Mouse (Mus musculus) fibroblast of lung, adult 2 months (primary cell): ENCODE results near the gene Ilvbl.
"Not testable (repeated sequence)": the region's sequence is repeated elsewhere in the genome, so short reads cannot be mapped to it uniquely, and the experiment has no call there.

Experiments used
- DNase-seq: peaks from one replicate; pipeline ENCODE4 v3.0.0-alpha.2; 2011; ENCODE audit warnings: low read depth

Ilvbl gene

GRCm38 (mm10) chr10:78574250-78575104, at the start of gene Ilvbl:
Gene Ilvbl (plus strand): TSS chr10:78574346.
- peak; percentile 91 for DNase-seq

GRCm38 (mm10) chr10:78525071-78525470, 49.1 kb upstream of the Ilvbl start:
- not testable (repeated sequence) for DNase-seq

DNA sequence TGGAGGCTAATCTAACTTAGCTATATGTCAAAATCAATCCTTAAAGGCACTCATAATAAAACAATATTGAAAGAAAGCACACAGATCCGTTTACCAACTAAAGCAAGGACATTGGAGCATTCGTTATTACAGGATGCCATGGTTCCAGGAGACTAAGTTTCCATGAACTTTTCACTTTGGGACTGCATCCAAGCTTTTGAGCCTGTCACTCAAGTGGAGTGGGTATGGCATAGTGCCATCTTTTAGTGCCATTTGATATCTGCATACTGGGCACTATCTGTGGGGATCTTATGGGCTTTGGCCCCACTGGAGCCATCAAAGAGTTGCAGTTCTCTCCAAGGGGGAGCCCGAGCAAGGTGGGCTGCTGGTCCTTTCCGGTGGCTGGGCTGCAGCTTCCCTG, 48.6 kb upstream of the Ilvbl start:
- DNase-seq, result no peak

DNA sequence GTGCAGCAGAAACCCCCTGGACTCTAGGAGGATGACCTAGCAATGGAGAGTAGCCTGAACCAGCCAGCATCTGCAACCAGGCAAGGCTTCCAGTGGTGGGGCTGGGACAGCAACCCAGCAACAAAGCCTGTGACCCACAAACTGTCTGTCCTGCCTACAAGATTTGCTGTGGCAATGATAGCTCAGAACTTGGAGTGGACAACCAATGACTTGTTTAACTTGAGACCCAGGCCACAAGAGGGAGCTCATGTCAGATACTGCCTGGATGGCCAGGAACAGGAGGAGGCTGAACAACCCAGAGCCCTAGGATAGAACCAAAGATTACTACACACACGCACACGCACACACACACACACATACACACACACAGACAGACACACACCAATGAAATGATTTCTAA, 33.2 kb upstream of the Ilvbl start:
- peak; percentile 21 for DNase-seq

DNA sequence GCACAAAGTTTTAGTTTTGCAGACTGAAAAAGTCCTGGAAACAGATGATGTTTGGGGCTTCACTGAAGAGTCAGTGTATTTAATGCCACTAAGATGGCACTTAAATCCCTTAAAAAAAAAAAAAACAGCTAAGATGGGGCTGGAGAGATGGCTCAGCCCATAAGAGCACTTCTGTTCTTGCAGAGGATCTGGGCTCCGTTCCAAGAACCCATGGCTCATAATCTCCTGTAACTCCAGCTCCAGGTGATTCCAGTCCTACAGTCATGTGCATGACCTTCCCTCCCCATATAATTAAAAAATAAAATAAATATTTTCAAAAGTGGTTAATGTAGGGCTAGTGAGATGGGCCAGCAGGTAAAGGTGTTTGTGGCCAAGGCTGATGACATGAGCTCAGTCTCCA, 9.1 kb upstream of the Ilvbl start:
- no peak for DNase-seq

GRCm38 (mm10) chr10:78569191-78569590, 5.0 kb upstream of the Ilvbl start:
- no peak for DNase-seq

GRCm38 (mm10) chr10:78569686-78570085, 4.5 kb upstream of the Ilvbl start:
- no peak for DNase-seq

DNA sequence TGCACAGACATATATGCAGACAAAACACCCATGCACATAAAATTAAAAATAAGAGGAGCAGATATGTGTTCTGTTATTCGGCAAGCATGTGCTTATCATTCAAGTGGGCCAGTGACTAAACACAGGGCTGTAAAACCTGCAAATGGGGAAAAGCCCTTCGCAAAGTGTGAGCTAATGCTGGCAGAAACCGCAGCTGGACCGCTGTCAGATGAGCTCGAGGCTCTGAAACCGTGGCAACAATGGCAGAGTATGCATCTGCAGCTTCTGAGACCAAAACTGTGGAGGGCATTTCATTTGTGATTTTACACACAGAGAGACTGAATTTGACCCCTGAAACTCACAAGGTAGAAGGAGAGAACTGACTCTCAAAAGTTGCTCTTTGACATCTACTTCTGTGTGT, 3.7 kb upstream of the Ilvbl start:
- DNase-seq, result no peak

DNA sequence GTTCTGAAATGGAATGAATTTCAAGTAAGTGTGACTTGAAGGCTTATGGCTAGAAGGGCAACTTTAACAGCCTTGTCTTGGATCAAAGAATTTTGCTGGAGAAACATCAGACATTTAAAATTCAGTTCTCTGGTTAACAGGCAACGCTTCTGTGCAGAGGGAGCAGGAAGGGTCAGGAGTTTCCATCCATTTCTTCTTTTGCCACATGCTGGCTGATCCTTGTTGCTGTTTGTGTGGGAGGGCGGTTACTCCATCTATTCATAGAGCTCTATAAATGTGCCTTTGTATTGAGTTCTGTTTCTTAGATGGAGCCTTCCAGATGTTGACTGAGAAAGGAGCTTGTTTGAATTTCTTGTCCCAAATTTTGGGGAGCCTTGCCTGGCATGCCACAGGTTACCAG, 3.2 kb upstream of the Ilvbl start:
- no peak for DNase-seq

DNA sequence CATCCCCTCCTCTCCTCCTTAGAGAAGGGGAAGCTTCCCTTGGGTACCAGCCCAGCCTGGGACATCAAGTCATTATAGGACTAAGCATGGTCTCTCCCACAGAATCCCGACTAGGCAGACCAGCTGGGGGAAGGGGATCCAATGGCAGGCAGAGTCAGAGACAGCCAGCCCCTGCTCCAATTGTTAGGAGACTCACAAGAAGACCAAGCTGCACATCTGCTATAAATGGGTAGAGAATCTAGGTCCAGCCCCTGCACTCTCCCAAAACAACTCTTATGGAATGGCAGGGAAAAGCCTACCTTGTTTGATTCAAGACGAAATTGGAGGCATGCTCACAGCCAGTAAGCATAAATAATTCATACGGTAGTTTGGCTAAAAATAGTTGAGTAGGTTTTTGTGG, 920 bp upstream of the Ilvbl start:
- no peak for DNase-seq

DNA sequence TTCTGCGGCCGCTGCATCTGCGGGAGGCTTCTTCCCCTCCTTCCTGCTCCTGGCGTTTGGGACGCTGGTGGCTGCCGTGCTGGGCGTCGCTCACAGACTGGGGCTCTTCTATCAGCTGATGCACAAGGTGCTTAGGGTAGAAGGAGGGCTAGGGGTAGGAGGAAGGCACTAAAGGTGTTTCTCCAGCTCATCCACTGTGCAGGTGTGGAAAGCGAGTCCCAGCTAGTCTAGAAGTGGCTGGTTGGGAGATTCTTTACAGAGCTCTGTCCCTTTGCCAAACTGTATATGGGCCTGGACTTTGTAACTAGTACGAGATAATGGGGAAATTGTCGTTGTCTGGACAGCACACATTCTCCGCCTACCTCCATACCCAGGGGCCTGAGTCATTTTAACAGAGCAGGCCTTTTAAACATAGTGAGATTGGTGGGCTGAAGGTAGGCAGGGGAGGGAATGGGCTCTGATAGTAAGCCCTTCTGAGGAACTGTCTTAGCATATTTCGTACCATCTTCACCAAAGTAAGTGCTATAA, 1.0 kb downstream of the Ilvbl start:
- DNase-seq, result no peak

GRCm38 (mm10) chr10:78575690-78576089, 1.5 kb downstream of the Ilvbl start:
- no peak for DNase-seq

DNA sequence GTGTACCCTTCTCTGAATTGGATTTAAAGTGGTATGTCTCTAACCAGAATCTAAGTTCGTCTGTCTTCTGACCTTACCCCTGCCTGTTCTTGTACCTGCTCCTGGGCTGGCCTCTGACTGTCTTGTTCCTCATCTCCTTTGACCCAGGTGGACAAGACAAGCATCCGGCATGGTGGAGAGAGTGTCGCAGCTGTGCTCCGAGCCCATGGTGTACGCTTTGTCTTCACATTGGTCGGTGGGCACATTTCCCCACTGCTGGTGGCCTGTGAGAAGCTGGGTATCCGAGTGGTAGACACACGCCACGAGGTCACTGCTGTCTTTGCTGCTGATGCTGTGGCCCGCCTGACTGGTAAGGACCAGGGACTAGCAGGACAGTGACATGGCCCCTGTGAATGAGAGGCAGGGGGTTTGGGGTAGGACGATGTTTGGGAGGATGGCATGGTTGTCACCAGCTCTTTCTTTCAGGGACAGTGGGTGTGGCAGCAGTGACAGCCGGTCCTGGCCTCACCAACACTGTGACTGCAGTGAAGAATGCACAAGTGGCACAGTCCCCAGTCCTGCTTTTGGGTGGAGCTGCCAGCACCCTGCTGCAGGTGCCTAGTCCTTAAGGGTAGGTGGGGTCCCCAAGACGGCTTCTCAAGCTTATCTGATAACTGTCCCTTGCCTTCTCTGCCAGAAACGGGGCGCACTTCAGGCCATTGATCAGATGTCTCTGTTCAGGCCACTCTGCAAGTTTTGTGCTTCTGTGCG, 2.5 kb downstream of the Ilvbl start:
- no peak for DNase-seq

DNA sequence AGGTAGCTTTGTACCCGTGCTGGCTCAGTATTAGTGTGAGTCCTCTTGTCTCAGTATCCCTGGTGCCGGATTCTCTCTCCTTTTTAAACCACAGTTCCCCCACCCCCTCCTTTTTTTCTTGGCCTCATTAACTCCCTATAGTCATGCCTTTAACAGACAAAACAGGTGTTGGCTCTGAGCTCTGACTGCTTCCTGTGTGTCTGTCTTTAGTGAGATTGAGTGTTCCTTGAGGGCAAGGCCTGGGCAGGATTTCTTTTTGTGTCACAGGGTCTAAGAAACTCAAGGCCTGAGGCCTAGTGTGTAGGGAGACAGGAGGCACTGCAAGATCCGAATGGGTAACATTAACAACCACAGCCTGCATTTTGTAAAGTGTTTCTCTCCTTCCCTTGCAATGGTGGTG, 4.1 kb downstream of the Ilvbl start:
- no peak for DNase-seq

DNA sequence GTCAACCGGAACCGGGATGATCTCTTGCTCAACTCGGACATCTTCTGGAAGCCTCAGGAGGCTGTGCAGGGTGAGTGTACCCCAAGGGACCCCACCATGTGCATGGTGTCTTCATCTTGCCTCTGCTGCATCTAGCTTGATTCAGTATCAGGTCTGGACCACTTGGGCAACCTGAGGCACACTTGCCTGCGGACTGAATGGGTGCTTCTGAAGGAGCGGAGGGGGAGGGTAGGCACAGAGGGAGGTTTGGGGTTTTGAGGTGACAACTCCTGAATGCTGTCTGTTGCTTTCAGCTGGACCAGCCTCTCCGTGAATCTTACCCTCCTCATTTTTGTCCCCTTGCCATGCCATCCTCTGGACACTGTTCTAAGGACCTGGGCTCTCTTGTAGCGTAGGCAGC, 7.0 kb downstream of the Ilvbl start:
- DNase-seq, result no peak

GRCm38 (mm10) chr10:78583347-78583746, 9.2 kb downstream of the Ilvbl start:
- no peak for DNase-seq

DNA sequence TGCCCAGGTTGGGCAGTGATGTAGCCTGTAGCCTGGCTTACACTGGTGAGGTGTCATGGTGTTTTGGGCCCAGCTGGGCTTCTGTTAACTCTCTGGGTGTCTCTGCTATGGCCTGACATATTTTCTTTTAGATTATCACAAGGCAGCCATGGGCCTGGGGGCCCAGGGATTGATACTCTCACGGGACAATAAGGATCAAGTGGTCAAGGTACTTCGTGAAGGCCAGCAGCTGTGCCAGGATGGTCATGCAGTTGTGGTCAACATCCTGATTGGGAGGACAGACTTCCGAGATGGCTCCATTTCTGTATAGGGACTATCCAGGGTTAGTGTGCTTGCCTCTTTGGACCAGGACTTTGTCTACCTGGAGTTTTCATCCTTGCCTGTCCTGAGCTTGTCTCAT, 9.8 kb downstream of the Ilvbl start:
- no peak for DNase-seq

GRCm38 (mm10) chr10:78584996-78585395, 10.8 kb downstream of the Ilvbl start:
- DNase-seq, result no peak

DNA sequence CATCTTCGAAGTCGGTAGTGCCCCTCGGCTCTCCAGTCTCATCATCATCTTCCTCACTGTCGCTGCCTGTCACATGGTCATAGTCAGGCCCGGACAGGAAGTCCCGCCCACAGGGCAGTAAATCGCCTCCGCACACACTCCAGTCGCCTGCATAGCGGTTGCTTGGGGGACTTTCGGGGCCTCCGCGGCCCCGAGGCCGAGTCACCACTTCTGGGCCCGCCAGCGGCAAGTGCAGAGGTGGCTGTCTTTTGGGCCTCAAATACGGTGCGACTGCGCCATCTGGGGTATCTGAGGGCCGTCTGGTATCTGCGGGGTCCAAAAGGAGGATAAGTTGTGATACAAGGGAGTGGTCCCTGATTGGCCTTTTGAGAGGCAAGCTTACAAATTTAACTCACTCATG, 11.5 kb downstream of the Ilvbl start:
- no peak for DNase-seq

- DNase-seq, result no peak
Observed at GRCm38 (mm10) chr10:78586026-78586425, 11.9 kb downstream of the Ilvbl start.

DNA sequence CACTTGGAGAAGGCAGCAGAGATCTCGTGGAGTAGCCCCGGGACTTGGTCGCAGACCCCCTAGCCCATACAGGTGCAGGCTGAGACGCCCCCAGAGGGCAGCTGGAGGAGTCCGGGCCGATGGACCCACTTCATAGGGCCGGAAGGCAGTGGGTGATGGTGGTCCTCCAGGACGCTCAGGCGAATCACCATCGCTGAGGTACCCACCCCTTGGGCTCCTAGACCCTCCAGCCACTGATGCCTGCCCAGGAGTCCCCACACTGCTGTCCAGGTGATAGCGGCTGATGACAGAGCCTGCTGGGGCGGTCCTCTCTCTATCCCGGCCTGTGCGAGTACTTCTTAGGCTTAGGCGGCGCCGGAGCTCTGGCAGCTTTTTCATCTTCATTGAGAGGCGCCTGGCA, 15.1 kb downstream of the Ilvbl start:
- no peak for DNase-seq

DNA sequence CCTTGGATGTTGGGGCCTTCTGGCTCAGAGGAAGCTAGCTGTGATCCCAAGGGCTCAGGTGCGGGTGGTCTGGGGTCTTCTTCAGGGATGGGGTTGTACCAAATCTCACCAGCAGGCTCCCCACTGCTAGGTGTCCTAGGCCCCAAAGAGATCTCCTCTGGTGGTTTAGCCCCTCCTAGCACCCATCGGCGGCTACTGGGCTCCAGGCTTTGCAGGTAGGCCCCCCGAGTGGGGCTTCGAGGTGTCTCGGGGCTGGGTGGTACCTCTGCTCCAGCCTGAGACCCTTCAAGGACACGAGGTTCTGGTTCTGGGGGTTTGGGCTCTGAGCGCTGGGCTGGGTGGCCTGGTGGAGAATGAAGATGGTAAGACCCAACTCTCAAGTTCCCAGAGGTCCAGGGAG, 15.8 kb downstream of the Ilvbl start:
- DNase-seq, result no peak

DNA sequence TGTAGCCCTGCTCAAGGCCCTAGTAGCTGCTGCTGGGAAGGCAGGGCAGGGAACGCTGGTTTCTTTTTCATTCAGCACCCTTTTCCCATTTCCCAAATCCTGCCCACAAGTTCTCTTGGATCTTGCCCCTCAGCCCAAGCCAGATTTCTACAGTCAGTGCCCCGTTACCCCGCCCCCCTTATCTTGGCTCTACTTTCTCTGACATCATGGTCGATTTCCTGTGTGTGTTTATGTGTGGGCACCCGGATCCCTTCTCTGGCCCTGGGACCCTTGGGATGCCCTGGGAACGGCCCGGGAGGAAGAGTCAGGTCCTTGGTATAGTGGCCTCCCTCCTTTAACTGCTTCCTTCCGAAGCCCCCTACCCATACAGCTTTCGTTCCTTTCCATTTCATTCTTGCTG, 16.6 kb downstream of the Ilvbl start:
- no peak for DNase-seq
